Mouse (Mus musculus): ENCODE results near the gene Pa2g4.

DNA sequence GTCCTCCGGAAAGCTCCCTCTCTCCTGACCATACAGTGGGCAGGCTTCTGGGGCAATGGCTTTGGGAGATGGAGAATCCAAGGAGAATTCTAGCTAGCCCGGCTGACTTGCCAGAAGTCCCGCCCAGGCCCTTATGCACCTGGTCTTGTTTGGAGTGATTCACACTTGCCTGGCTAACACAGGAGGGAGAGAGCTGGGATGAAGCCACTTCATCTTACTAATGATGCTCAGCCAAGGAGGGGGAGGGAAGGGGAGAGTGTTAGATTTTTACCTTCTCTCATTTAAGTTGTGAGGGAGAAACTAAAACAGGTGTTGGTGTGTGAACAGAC lies 20.3 kb downstream of the Pa2g4 start:
- no peak for TF ChIP-seq POLR2A (IDR thresholded peaks at IDR 0.05; ENCODE audit: insufficient read depth, low read length)
- no peak for TF ChIP-seq CTCF (IDR thresholded peaks at IDR 0.05; ENCODE audit: low read depth, low read length)
